Mouse (Mus musculus) bone marrow macrophage, adult 2 months (primary cell): ENCODE results near the gene Vav1. TPM values are rescaled to one million over a fixed set of nuclear protein-coding genes. Genes with fewer than 3 reads are reported as not detected.
"Not testable (repeated sequence)": the region's sequence is repeated elsewhere in the genome, so short reads cannot be mapped to it uniquely, and the experiment has no call there.

Source experiments
- H3K27ac ChIP-seq: 2 replicates; pipeline ENCODE4 v1.5.1; 2012; ENCODE audit warnings: low read depth, low read length; ENCODE audit not compliant: insufficient read depth
- H3K4me1 ChIP-seq: 2 replicates; pipeline ENCODE4 v1.6.1; 2012; ENCODE audit warnings: low read length; ENCODE audit not compliant: control insufficient read depth, insufficient read depth
- H3K4me3 ChIP-seq: 2 replicates; pipeline ENCODE4 v1.5.1; 2012; ENCODE audit warnings: mild to moderate bottlenecking, low read length, moderate library complexity; ENCODE audit not compliant: insufficient read depth
- CTCF ChIP-seq: IDR thresholded peaks from 2 replicates; pipeline ENCODE4 v1.5.1; 2012; ENCODE audit warnings: low read depth, mild to moderate bottlenecking, low read length, moderate library complexity
- POLR2A ChIP-seq: IDR thresholded peaks from 2 replicates; pipeline ENCODE4 v1.6.1; 2012; ENCODE audit warnings: mild to moderate bottlenecking, low read depth, low read length, borderline replicate concordance
- polyA plus RNA-seq: library from polyadenylated mRNA; stranded (reverse); fragments of >200 nt; gene quantifications from 2 replicates; pipeline ENCODE4 v1.2.4, GENCODE M21; 2012; ENCODE audit not compliant: missing spikeins, insufficient read depth, insufficient read length

Vav1 gene
- polyA plus RNA-seq, 1 experiment: 128 TPM

- no peak overlapping the region for H3K4me3 ChIP-seq
- no peak for TF ChIP-seq POLR2A
- no peak for TF ChIP-seq CTCF
- no peak overlapping the region for H3K27ac ChIP-seq
- peaks cover 12% of the 10 kb centered on the region for H3K4me1 ChIP-seq
These were observed 14.7 kb upstream of the Vav1 start for GRCm38 (mm10) chr17:57264164-57264563.

- H3K4me1 ChIP-seq: peaks cover 12% of the 10 kb centered on the region
- no peak overlapping the region for H3K4me3 ChIP-seq
These were observed 13.6 kb upstream of the Vav1 start for GRCm38 (mm10) chr17:57264972-57265945.

DNA sequence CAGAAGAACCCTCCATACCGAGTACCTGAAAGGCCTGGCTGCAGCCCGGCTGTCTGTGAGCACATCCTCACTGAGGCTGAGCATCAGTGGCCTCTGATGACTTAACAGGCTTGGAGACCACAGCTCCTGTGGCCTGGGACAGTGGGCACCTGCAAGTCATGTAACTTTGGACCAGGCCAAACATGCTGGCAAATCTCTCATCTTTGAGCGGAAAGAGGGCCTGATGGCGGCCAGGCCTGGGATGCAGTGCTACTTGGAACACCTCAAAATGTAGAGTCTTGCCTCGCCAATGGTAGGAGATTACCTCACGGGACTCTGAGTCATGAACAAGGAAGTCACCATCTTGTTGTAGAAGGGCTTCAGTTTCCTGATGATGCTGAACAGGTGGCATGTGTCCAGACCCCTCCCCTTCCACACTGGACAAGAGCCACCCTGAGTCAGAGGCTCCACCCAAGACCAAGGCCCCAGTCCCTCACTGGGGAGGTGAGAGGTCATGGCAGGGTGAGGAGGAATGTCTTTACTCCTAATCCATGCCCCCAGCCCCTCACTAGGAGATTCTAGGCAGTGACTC, 11.3 kb upstream of the Vav1 start:
- no peak for TF ChIP-seq CTCF
- TF ChIP-seq POLR2A: no peak
- no peak overlapping the region for H3K27ac ChIP-seq
- H3K4me3 ChIP-seq: no peak overlapping the region
- peaks cover 12% of the 10 kb centered on the region for H3K4me1 ChIP-seq

More at GRCm38 (mm10) chr17:57264972-57265945, 13.6 kb upstream of the Vav1 start:
- TF ChIP-seq CTCF (no peak), POLR2A (no peak)
- H3K27ac ChIP-seq: no peak overlapping the region

DNA sequence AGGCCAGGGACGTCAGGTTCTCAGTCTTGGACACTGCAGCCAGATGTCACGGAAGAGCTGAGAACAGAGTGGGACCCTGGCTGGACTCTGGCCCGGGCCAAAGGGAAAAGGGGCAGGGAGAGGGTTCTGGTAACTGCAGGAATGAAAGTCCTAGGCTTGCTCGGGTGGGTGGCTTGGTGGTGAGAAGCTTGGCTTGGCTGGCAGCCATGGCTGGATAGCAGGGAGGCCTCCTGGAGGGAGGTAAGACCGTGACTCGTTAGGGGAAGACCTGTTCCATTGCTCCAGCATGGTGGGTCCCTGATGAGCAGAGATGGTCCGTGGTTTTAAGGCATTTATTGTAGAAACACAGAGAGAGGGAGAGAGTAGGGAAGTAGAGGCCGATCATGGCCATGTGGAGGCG, 7.6 kb upstream of the Vav1 start:
- no peak overlapping the region for H3K27ac ChIP-seq
- peaks cover 6% of the 10 kb centered on the region; the same call in 1 of the 2 replicates for H3K4me1 ChIP-seq
- TF ChIP-seq POLR2A (no peak), CTCF (no peak)
- no peak overlapping the region for H3K4me3 ChIP-seq

GRCm38 (mm10) chr17:57273846-57274245, 5.1 kb upstream of the Vav1 start:
- Histone ChIP-seq H3K27ac (no peak overlapping the region), H3K4me3 (no peak overlapping the region), H3K4me1 (peaks cover 11% of the 10 kb centered on the region)
- TF ChIP-seq CTCF (no peak), POLR2A (no peak)

- TF ChIP-seq CTCF (no peak), POLR2A (no peak)
- peaks cover 11% of the 10 kb centered on the region for H3K4me1 ChIP-seq
- peak overlapping the region; percentile 54 for H3K27ac ChIP-seq
- H3K4me3 ChIP-seq: peak overlapping the region; percentile 63
These were observed 4.2 kb upstream of the Vav1 start for GRCm38 (mm10) chr17:57274686-57275085.

DNA sequence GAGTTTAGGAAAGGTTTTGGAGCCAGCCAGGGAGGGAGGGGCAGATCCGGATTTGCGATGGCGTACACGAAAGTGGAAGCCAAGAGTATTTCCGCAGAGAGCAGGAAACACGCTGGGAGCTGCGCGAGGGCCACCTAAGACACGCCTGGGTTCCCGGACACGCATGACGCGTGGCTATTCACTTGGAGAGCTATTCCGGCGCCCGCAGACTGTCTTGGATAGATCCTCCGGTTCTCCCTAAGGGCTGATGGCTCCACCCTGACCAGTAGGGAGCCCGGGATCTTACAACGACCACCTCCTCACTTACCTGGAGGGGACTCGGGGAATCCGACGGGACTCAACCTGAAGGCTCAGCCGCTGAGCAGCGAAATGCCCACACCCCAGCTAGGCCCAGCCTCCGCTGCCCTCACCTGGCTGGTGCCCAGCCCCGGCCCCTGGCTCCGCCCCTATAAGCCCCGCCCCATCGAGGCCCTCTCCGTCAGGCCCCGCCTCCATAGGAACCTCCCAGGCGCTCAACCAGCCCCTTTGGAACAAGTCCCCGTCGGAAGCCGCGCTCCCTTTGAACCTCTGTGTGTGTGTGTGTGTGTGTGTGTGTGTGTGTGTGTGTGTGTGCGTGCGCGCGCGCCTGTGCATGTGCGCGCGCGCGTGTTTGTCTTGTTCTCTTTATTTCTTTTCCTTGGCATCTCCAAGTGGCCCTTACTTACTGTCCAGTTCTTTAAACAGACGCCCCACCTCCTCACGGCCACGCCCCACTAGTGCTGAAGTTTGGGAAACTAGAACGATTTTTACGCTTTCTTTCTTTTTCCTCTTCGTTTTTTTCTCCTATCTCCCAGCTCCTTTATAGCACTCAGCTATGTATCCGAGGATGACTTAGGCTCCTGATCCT, 3.5 kb upstream of the Vav1 start:
- TF ChIP-seq CTCF (no peak), POLR2A (peak; percentile 56; the same call in 1 of the 2 replicates)
- H3K4me3 ChIP-seq: peak overlapping the region; percentile 63
- H3K4me1 ChIP-seq: peaks cover 11% of the 10 kb centered on the region
- H3K27ac ChIP-seq: peak overlapping the region; percentile 80

- Histone ChIP-seq H3K4me3 (peak overlapping the region; percentile 63), H3K4me1 (peaks cover 15% of the 10 kb centered on the region), H3K27ac (peak overlapping the region; percentile 80)
- TF ChIP-seq CTCF: no peak
- no peak for TF ChIP-seq POLR2A
These were observed 2.9 kb upstream of the Vav1 start for GRCm38 (mm10) chr17:57275997-57276351.

DNA sequence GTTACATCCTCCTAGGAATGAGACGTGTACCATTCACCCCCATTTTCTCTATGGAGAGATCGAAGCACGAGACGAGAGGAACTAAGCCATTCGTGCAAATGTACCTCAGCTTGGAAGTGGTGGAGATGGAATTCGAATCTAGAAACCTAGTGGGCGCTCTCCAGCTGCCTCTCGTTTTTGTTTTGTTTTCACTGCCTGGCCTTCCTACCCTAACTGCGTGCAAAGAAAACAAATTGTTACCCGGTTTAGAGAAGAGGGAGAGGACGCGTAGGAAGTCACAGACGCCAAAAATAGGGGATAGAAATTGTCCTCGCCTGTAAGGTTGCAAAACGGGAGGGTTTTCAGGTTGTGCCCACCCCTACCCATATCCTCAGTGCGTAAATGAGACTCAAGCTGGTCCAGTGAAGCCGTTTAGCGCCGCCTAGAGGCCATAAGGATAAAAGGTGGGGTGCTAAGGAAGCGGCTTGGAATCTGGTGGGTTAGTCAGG, 2.2 kb upstream of the Vav1 start:
- peak overlapping the region; percentile 80 for H3K27ac ChIP-seq
- peak overlapping the region; percentile 63 for H3K4me3 ChIP-seq
- TF ChIP-seq POLR2A (no peak), CTCF (peak; percentile 94)
- H3K4me1 ChIP-seq: peaks cover 22% of the 10 kb centered on the region

- H3K27ac ChIP-seq, H3K4me3 ChIP-seq: not testable (repeated sequence)
These were observed 1.2 kb upstream of the Vav1 start for GRCm38 (mm10) chr17:57277598-57278261.

More at GRCm38 (mm10) chr17:57277598-57278261, 1.2 kb upstream of the Vav1 start:
- peaks cover 30% of the 10 kb centered on the region for H3K4me1 ChIP-seq
